Mouse (Mus musculus) spleen, adult 2 months (tissue): ENCODE measurements around the gene Nat8f6.

Source experiments
- CTCF ChIP-seq: fragments of 200-500 bp; IDR thresholded peaks from 2 replicates; pipeline ENCODE4 v1.5.1; 2011; ENCODE audit warnings: mild to moderate bottlenecking, inconsistent platforms; ENCODE audit not compliant: insufficient read depth, insufficient read length, insufficient replicate concordance; ENCODE audit errors: extremely low read depth
- POLR2A ChIP-seq: fragments of 200-500 bp; IDR thresholded peaks from 2 replicates; pipeline ENCODE4 v1.6.1; 2011; ENCODE audit warnings: low read depth, low read length, inconsistent platforms

GRCm38 (mm10) chr6:85867726-85868690 is 47.3 kb upstream of the Nat8f6 start:
- TF ChIP-seq CTCF (no peak), POLR2A (no peak)
